Mouse (Mus musculus) limb, embryonic 12.5 days (tissue): ENCODE results near the gene Fam189a1. TPM values are rescaled to one million over a fixed set of nuclear protein-coding genes. Genes with fewer than 3 reads are reported as not detected.

Experiments
- ATAC-seq: fragments of 200-750 bp; cut with Nextera tagmentation; 2 replicates; pipeline ENCODE4 v1.8.0; 2017; ENCODE audit warnings: low read depth, moderate TSS enrichment; ENCODE audit not compliant: insufficient number of reproducible peaks, insufficient read depth, low FRiP score, low TSS enrichment
- H3K27ac ChIP-seq: fragments of 300-500 bp; sonication (generic); 2 replicates; pipeline ENCODE4 v1.5.1; 2016; ENCODE audit warnings: mild to moderate bottlenecking, moderate library complexity
- H3K27me3 ChIP-seq: fragments of 300-500 bp; sonication (generic); 2 replicates; pipeline ENCODE4 v1.6.1; 2016; ENCODE audit warnings: mild to moderate bottlenecking, moderate library complexity
- H3K36me3 ChIP-seq: fragments of 300-500 bp; sonication (generic); 2 replicates; pipeline ENCODE4 v1.6.1; 2016; ENCODE audit warnings: mild to moderate bottlenecking, moderate library complexity
- H3K4me1 ChIP-seq: fragments of 300-500 bp; sonication (generic); replicated peaks from 2 replicates; pipeline ENCODE4 v1.6.1; 2016
- H3K4me2 ChIP-seq: fragments of 300-500 bp; sonication (generic); 2 replicates; pipeline ENCODE4 v1.6.1; 2016; ENCODE audit warnings: mild to moderate bottlenecking, moderate library complexity
- H3K4me3 ChIP-seq: fragments of 300-500 bp; sonication (generic); replicated peaks from 2 replicates; pipeline ENCODE4 v1.5.1; 2016; ENCODE audit warnings: mild to moderate bottlenecking
- H3K9ac ChIP-seq: fragments of 300-500 bp; sonication (generic); replicated peaks from 2 replicates; pipeline ENCODE4 v1.6.1; 2016; ENCODE audit warnings: mild to moderate bottlenecking, moderate library complexity
- H3K9me3 ChIP-seq: fragments of 300-500 bp; sonication (generic); 2 replicates; pipeline ENCODE4 v1.6.1; 2016; ENCODE audit warnings: mild to moderate bottlenecking, moderate library complexity
- WGBS: fragments of 180-500 bp; shearing (Covaris S2); methylation state at CpG from one replicate; pipeline ENCODE4 v1.1.7; 2016; 5-methylcytosine and 5-hydroxymethylcytosine counted together
- polyA plus RNA-seq: library from polyadenylated mRNA; unstranded; fragments of >200 nt; fragmentation: Nextera tagmentation; extraction: Ambion mirVana; gene quantifications from 2 replicates; pipeline ENCODE4 v1.2.1, GENCODE M21; 2016

Fam189a1 gene
- 1.6 and 2.0 TPM in 2 replicates for polyA plus RNA-seq

GRCm38 (mm10) chr7:65156514-65156911 lies at the start of gene Fam189a1:
TSS of gene Fam189a1 (minus strand) at chr7:65156570.
- Histone ChIP-seq H3K4me2 (peak within 1 kb of the TSS; percentile 98), H3K9ac (peak within 1 kb of the TSS; percentile 75), H3K9me3 (no peaks in the 10 kb centered on the region), H3K27me3 (peaks cover 59% of the 10 kb centered on the region), H3K4me1 (peaks cover 12% of the 10 kb centered on the region; the same call in 1 of the 2 replicates), H3K4me3 (peak within 1 kb of the TSS; percentile 71), H3K36me3 (no peaks in the 10 kb centered on the region), H3K27ac (0 out of 2 replicates have a peak within 1 kb of the TSS, but pooled peaks have one; percentile 17)
- WGBS, result under 1% methylated on average over 26 of the region's 50 CpGs
- 0 out of 2 replicates have a peak, but pooled peaks have one; percentile 60 for ATAC-seq

DNA sequence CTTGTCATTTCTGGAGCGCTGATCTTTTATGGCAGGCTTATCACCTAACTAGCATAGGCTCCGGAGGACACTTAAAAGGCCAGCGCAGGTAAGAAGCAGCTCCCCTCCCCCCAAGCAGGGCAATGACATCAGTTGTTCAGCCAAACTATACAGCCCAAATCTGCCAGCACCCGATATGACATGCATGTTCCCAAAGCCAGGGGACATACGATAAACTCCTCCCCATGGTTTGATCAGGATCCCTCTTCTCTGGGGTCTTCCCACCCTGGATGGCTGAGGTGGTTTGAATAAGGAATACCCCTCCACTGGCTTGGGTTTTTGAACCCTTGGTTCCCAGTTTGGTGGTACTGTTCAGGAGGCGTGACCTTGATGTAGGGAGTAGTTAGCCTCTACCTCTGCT lies 49.7 kb upstream of the Fam189a1 start:
- ATAC-seq, result no peak
- peaks cover 9% of the 10 kb centered on the region; the same call in 1 of the 2 replicates for H3K9me3 ChIP-seq
- no peak overlapping the region for H3K4me3 ChIP-seq
- no peak overlapping the region for H3K4me2 ChIP-seq
- H3K36me3 ChIP-seq, result no peaks in the 10 kb centered on the region
- no peaks in the 10 kb centered on the region for H3K4me1 ChIP-seq
- no peak overlapping the region for H3K9ac ChIP-seq
- 81% methylated on average over 6 of the region's 6 CpGs for WGBS
- H3K27me3 ChIP-seq, result no peaks in the 10 kb centered on the region
- no peak overlapping the region for H3K27ac ChIP-seq

DNA sequence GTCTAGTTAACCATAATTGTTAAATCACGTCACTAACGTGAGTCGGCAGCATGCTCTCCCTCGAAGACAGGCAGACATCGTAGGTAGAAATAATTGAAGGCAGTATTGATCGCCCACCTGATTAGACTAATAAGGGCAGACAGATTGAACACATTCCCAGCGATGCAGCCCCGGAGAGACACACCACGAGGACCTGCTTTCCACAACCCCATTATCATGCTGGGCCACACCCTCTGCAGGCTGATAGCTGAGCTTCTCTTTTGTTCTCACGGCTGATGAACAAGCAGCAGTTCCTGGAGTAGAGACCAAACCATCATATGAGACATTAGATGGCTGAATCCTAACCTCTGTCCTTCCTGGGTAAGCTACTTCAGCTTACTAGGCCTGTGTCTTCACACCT lies 46.3 kb upstream of the Fam189a1 start:
- Histone ChIP-seq H3K27ac (no peak overlapping the region), H3K4me2 (no peak overlapping the region), H3K36me3 (no peaks in the 10 kb centered on the region), H3K27me3 (no peaks in the 10 kb centered on the region), H3K4me1 (no peaks in the 10 kb centered on the region), H3K4me3 (no peak overlapping the region), H3K9me3 (peaks cover 9% of the 10 kb centered on the region; the same call in 1 of the 2 replicates), H3K9ac (no peak overlapping the region)
- no peak for ATAC-seq
- WGBS, result 88% methylated on average over 10 of the region's 10 CpGs

- ATAC-seq, result no peak
- Histone ChIP-seq H3K36me3 (no peaks in the 10 kb centered on the region), H3K4me1 (no peaks in the 10 kb centered on the region), H3K27me3 (no peaks in the 10 kb centered on the region), H3K9ac (no peak overlapping the region), H3K4me2 (no peak overlapping the region), H3K27ac (no peak overlapping the region), H3K4me3 (no peak overlapping the region), H3K9me3 (no peaks in the 10 kb centered on the region)
- 72% methylated on average over 5 of the region's 5 CpGs for WGBS
Measured at GRCm38 (mm10) chr7:65180694-65181093, 24.3 kb upstream of the Fam189a1 start.

DNA sequence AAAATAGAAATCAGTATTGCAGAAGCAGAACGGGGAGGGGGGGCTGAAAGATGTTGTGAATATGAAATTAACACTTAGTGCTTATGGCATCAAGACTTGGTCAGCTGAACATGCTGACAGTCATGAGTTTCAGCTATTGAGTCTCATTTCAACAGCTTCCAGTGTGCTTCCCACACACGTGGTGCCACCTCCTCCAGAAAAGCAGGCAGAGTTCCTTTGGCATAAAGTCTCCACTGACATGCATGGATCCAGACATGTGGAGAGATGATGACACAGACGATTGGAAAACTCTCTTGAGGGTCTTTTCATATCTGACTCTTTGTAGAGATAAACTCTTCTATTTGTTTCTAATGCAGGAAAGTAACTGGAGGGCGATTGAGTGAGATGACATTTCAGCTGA lies 14.4 kb upstream of the Fam189a1 start:
- H3K9me3 ChIP-seq, result no peaks in the 10 kb centered on the region
- WGBS, result 80% methylated on average over 4 of the region's 4 CpGs
- no peak overlapping the region for H3K27ac ChIP-seq
- no peak overlapping the region for H3K4me3 ChIP-seq
- H3K27me3 ChIP-seq, result no peaks in the 10 kb centered on the region
- H3K4me1 ChIP-seq, result no peaks in the 10 kb centered on the region
- no peak overlapping the region for H3K4me2 ChIP-seq
- H3K9ac ChIP-seq, result no peak overlapping the region
- no peaks in the 10 kb centered on the region for H3K36me3 ChIP-seq
- ATAC-seq, result no peak

GRCm38 (mm10) chr7:65157031-65158025 lies 958 bp upstream of the Fam189a1 start:
- peaks cover 59% of the 10 kb centered on the region for H3K27me3 ChIP-seq
- peaks cover 12% of the 10 kb centered on the region; the same call in 1 of the 2 replicates for H3K4me1 ChIP-seq
- no peaks in the 10 kb centered on the region for H3K9me3 ChIP-seq
- peak overlapping the region; percentile 75; the same call in 1 of the 2 replicates for H3K9ac ChIP-seq
- no peak overlapping the region for H3K27ac ChIP-seq
- no peaks in the 10 kb centered on the region for H3K36me3 ChIP-seq
- H3K4me3 ChIP-seq, result peak overlapping the region; percentile 71
- WGBS, result 13% methylated on average over 16 of the region's 16 CpGs
- peak overlapping the region; percentile 98 for H3K4me2 ChIP-seq
- ATAC-seq, result no peak

GRCm38 (mm10) chr7:65155628-65156513 lies 499 bp downstream of the Fam189a1 start:
- Histone ChIP-seq H3K27ac (0 out of 2 replicates have a peak overlapping the region, but pooled peaks have one; percentile 17), H3K9ac (peak overlapping the region; percentile 75), H3K9me3 (no peaks in the 10 kb centered on the region), H3K27me3 (peaks cover 59% of the 10 kb centered on the region), H3K4me3 (peak overlapping the region; percentile 71), H3K4me1 (peaks cover 12% of the 10 kb centered on the region; the same call in 1 of the 2 replicates), H3K4me2 (peak overlapping the region; percentile 98), H3K36me3 (no peaks in the 10 kb centered on the region)
- under 1% methylated on average over 87 of the region's 122 CpGs for WGBS
- peak; percentile 54 for ATAC-seq

DNA sequence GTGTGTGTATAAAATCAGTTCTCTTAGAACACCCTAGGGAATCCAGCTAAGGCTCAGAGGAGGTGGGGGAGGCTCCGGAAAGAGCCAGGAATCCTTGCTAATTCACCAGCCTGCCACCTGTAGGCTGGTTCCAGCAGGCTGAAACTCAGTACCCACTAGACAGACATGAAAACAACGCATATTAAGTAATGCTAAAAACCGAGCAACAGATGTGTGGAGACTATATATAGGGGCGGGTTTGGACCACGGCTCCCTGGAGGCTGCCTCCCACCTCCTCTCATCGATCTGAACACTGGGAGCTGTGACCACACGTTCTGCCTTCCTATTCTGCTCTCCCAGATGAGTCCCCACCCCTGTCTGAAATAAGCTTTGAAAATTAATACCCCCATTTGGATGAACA lies 1.8 kb downstream of the Fam189a1 start:
- Histone ChIP-seq H3K4me2 (peak overlapping the region; percentile 28), H3K36me3 (no peaks in the 10 kb centered on the region), H3K27ac (no peak overlapping the region), H3K9me3 (no peaks in the 10 kb centered on the region), H3K4me1 (peaks cover 12% of the 10 kb centered on the region; the same call in 1 of the 2 replicates), H3K27me3 (peaks cover 59% of the 10 kb centered on the region), H3K9ac (no peak overlapping the region), H3K4me3 (no peak overlapping the region)
- 13% methylated on average over 7 of the region's 7 CpGs for WGBS
- no peak for ATAC-seq

- no peak overlapping the region for H3K9ac ChIP-seq
- H3K4me1 ChIP-seq, result peaks cover 12% of the 10 kb centered on the region; the same call in 1 of the 2 replicates
- WGBS, result 70% methylated on average over 7 of the region's 7 CpGs
- peaks cover 54% of the 10 kb centered on the region for H3K27me3 ChIP-seq
- no peak for ATAC-seq
- no peaks in the 10 kb centered on the region for H3K36me3 ChIP-seq
- H3K9me3 ChIP-seq, result no peaks in the 10 kb centered on the region
- no peak overlapping the region for H3K4me3 ChIP-seq
- H3K27ac ChIP-seq, result no peak overlapping the region
- no peak overlapping the region for H3K4me2 ChIP-seq
Measured at GRCm38 (mm10) chr7:65153846-65154245, 2.5 kb downstream of the Fam189a1 start.

GRCm38 (mm10) chr7:65151526-65151925 lies 4.8 kb downstream of the Fam189a1 start:
- Histone ChIP-seq H3K27me3 (peaks cover 30% of the 10 kb centered on the region), H3K9me3 (no peaks in the 10 kb centered on the region), H3K4me3 (no peak overlapping the region), H3K27ac (no peak overlapping the region), H3K9ac (no peak overlapping the region), H3K4me2 (no peak overlapping the region), H3K36me3 (no peaks in the 10 kb centered on the region), H3K4me1 (peaks cover 7% of the 10 kb centered on the region; the same call in 1 of the 2 replicates)
- WGBS, result 89% methylated on average over 7 of the region's 7 CpGs
- ATAC-seq, result no peak
